Mouse (Mus musculus) neural tube, embryonic 11.5 days (tissue): ENCODE data around the gene Rnaset2b. TPM values are rescaled to one million over a fixed set of nuclear protein-coding genes. Genes with fewer than 3 reads are reported as not detected.
A peak's percentile ranks its signal among the peaks of the same experiment; 100 is the strongest.
"Not testable (repeated sequence)": the region's sequence is repeated elsewhere in the genome, so short reads cannot be mapped to it uniquely, and the experiment has no call there.

Experiments used
- ATAC-seq: fragments of 200-750 bp; cut with Nextera tagmentation; 2 replicates; pipeline ENCODE4 v1.8.0; 2017; ENCODE audit warnings: moderate number of reproducible peaks, mild to moderate bottlenecking, moderate TSS enrichment, moderate library complexity; ENCODE audit not compliant: insufficient read depth, low FRiP score, low TSS enrichment
- DNase-seq: peaks from one replicate; pipeline ENCODE4 v3.0.0-alpha.2; 2015; ENCODE audit warnings: low spot score
- H3K27ac ChIP-seq: fragments of 300-500 bp; sonication (generic); 2 replicates; pipeline ENCODE4 v1.5.1; 2014; ENCODE audit warnings: low read depth, mild to moderate bottlenecking, low read length
- H3K27me3 ChIP-seq: fragments of 300-500 bp; sonication (generic); 2 replicates; pipeline ENCODE4 v1.6.1; 2014; ENCODE audit warnings: mild to moderate bottlenecking, low read length, mixed read lengths; ENCODE audit not compliant: control insufficient read depth, insufficient read depth
- H3K36me3 ChIP-seq: fragments of 300-500 bp; sonication (generic); 2 replicates; pipeline ENCODE4 v1.6.1; 2014; ENCODE audit warnings: mild to moderate bottlenecking, low read length, moderate library complexity, mixed read lengths; ENCODE audit not compliant: control insufficient read depth, insufficient read depth
- H3K4me1 ChIP-seq: fragments of 300-500 bp; sonication (generic); 2 replicates; pipeline ENCODE4 v1.6.1; 2014; ENCODE audit warnings: low read length, mixed read lengths; ENCODE audit not compliant: control insufficient read depth, insufficient read depth
- H3K4me2 ChIP-seq: fragments of 300-500 bp; sonication (generic); 2 replicates; pipeline ENCODE4 v1.6.1; 2014; ENCODE audit warnings: low read depth, mild to moderate bottlenecking, moderate library complexity
- H3K4me3 ChIP-seq: fragments of 300-500 bp; sonication (generic); 2 replicates; pipeline ENCODE4 v1.5.1; 2014; ENCODE audit warnings: low read depth, low read length
- H3K9ac ChIP-seq: fragments of 300-500 bp; sonication (generic); 2 replicates; pipeline ENCODE4 v1.6.1; 2014; ENCODE audit warnings: mild to moderate bottlenecking, low read length
- H3K9me3 ChIP-seq: fragments of 300-500 bp; sonication (generic); 2 replicates; pipeline ENCODE4 v1.6.1; 2016; ENCODE audit warnings: low read length; ENCODE audit not compliant: control insufficient read depth
- WGBS: fragments of 180-500 bp; shearing (Covaris S2); extraction: QIAGEN DNeasy Blood & Tissue Kit; methylation state at CpG from one replicate; pipeline ENCODE4 v1.1.7; 2014; 5-methylcytosine and 5-hydroxymethylcytosine counted together
- polyA plus RNA-seq: library from polyadenylated mRNA; unstranded; fragments of >200 nt; fragmentation: Nextera tagmentation; extraction: Ambion mirVana; gene quantifications from 2 replicates; pipeline ENCODE4 v1.2.1, GENCODE M21; 2014

Gene Rnaset2b
- polyA plus RNA-seq, 1 experiment from 2014 or later = 110 TPM

DNA sequence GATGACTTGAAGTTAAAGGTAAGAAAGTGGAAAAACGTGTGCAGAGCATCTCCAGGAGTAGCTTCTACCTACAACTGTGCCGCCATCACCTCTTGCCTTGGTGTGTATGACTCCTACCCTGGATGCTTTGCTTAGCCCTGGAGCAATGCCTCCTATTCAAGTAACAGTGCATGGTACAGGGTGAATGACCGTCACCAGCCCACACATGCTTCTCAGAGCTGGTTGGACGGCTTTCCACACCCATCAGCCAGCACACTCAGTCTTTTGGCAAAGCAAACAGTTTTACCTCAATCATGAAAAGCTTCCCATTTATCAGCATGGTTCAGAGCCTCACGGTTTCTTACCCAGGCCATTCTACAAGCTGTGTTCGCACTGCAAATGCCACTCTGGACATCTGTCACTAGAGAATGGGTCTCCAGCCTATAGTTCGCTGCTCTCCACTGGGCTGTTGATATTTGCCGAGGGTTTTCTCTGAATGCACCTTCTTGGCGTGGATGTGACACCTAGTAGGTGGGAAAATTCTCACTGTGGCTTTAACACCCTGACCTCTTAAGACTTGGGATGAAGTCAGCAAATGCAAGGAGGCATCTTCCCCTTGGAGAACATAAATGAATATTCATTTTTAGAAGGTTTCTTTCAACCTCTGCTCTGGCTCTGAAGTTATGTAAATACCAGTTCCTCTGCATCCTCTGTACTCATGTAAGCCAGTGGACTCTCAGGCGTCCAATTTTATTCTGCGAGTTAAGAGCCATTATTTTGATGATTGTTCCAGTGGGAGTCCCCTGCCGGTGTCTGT is 31.6 kb downstream of the Rnaset2b start:
- not testable (repeated sequence) for H3K36me3 ChIP-seq, H3K4me3 ChIP-seq, H3K27ac ChIP-seq, H3K4me2 ChIP-seq, H3K27me3 ChIP-seq, H3K4me1 ChIP-seq, DNase-seq, H3K9me3 ChIP-seq, H3K9ac ChIP-seq, ATAC-seq
- WGBS = 73% methylated on average over 7 of the region's 12 CpGs

DNA sequence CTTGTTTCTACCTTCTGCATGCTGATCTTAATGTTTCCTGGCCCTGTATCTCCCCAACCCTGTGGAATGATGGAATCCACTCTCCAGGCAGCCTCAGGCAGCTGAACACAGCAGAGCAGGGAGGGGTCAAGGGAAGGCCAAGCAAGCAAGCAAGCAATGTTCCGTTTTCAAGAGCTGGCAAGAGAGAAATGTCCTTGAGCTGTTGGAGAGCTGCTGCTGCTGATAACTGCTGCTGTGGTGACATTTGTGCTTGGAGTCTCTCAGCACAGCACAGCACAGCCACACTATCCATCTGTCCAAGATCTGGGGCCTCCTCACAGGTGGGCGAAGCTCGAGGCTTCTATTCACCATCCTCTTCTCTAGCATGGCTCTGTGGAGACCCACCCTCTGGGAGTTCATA is 33.0 kb downstream of the Rnaset2b start:
- not testable (repeated sequence) for H3K9ac ChIP-seq, H3K9me3 ChIP-seq, H3K27me3 ChIP-seq, ATAC-seq, DNase-seq, H3K36me3 ChIP-seq, H3K27ac ChIP-seq, H3K4me2 ChIP-seq, H3K4me3 ChIP-seq, H3K4me1 ChIP-seq
- no CpG with 5 or more reads among the region's 3 CpGs for WGBS

DNA sequence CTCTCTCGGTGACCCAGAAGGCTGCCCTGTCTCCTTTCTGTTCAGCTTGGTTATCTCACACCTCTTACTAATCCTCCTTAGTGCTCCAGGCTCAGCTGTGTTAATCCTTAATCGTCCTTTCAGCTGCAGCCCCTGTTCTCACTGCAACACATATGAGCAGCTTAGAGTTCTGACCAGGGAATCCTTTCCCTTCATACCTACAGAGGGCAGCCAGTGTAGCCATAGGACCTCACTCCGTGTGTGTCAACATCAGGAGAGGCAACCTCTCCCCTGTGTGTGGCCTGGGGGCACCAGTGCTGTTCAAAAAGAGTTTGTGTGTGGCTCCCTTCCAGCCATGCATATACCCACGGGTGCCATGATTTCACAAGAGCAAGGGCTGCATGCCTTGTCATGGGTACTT is 35.2 kb downstream of the Rnaset2b start:
- H3K27me3 ChIP-seq, DNase-seq, H3K9ac ChIP-seq, H3K4me1 ChIP-seq, H3K9me3 ChIP-seq, H3K27ac ChIP-seq, ATAC-seq, H3K4me3 ChIP-seq, H3K36me3 ChIP-seq, H3K4me2 ChIP-seq: not testable (repeated sequence)
- WGBS = 73% methylated on average over 3 of the region's 4 CpGs

DNA sequence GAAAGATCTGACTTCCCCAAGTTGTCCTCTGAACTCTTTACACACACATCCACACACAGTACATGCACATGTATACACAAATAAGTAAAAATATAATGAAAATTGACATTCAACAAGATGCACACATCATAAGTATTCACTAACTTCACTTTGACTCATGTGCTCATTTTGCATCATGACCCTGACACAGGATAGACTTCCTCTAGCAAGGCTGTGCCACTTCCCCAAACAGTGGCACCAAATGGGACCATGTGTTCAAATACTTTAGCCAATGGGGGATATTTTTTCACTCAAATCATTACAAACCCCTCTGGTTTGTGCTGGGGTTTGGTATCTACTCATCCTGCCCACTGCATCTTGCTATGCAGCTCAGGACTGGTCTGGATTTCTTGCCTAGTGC is 38.5 kb downstream of the Rnaset2b start:
- H3K9me3 ChIP-seq, H3K27ac ChIP-seq, ATAC-seq: not testable (repeated sequence)

DNA sequence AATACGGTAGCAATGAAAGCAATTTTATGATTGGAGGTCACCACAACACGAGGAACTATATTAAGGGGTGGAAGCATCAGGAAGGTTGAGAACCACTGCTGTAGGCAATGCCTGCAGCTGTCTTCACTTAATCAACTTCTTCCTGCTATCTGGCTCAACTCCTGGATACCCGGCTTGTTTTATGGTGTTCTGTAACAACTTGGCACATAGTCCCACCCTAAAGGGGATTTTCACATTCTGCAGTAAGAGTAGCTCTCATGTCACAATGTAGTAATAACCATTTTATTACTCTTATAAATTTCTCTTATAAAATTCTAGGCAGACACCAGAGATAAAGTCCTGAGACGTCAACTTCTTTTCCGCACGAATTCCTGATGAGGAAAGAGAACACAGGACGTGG is 39.0 kb downstream of the Rnaset2b start:
- H3K4me1 ChIP-seq, H3K9me3 ChIP-seq, H3K27ac ChIP-seq, H3K4me3 ChIP-seq, DNase-seq, H3K27me3 ChIP-seq, H3K4me2 ChIP-seq, H3K9ac ChIP-seq, H3K36me3 ChIP-seq, ATAC-seq: not testable (repeated sequence)
- WGBS = no CpG with 5 or more reads among the region's 7 CpGs

More for the DNA sequence above, 38.5 kb downstream of the Rnaset2b start:
- not testable (repeated sequence) for H3K4me3 ChIP-seq, H3K36me3 ChIP-seq, H3K4me2 ChIP-seq, H3K4me1 ChIP-seq, H3K27me3 ChIP-seq, DNase-seq, H3K9ac ChIP-seq

DNA sequence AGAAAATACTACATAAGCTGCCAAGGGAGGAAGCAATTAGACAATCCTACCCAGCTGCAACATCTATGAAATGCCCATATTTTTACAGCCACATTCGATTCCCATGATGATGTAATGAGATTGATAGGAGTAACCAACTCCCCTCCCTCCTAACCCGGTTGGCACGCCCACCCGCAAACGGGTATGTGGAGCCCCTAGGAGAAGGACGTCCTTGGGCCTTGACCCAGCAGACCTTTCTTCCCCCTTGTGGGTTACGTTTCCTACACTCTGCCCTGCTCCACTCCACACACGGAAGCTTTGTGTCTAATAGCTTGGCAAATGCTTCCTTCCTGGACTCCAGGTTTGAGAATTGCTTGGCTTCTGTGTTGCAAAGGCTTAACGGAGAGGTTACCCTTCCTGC is 39.5 kb downstream of the Rnaset2b start:
- WGBS = 86% methylated on average over 4 of the region's 9 CpGs
- not testable (repeated sequence) for H3K27ac ChIP-seq

DNA sequence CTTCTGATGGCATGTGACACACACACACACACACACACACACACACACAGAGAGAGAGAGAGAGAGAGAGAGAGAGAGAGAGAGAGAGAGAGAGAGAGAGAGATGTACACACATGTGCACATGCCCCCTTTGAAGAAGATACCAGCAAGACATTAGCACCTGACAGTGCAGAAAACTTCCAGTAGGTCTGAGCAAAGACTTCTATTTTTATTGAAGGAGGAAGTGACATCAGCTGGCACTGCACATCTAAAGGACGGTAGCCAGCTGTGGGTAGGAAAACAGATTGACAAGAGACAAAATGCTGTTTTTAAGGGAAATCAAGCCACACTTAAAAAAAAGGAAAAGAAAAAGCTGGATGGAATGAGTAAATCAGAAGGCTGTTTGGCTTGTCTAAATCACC is 43.8 kb downstream of the Rnaset2b start:
- not testable (repeated sequence) for H3K4me2 ChIP-seq, H3K36me3 ChIP-seq, H3K4me1 ChIP-seq, H3K9ac ChIP-seq, H3K27me3 ChIP-seq, H3K9me3 ChIP-seq, H3K4me3 ChIP-seq, ATAC-seq, H3K27ac ChIP-seq, DNase-seq
- no CpG with 5 or more reads among the region's 1 CpGs for WGBS

More for the DNA sequence above, 39.5 kb downstream of the Rnaset2b start:
- H3K27me3 ChIP-seq, H3K4me1 ChIP-seq, H3K9ac ChIP-seq, H3K4me2 ChIP-seq, DNase-seq, H3K4me3 ChIP-seq, ATAC-seq, H3K9me3 ChIP-seq, H3K36me3 ChIP-seq: not testable (repeated sequence)

DNA sequence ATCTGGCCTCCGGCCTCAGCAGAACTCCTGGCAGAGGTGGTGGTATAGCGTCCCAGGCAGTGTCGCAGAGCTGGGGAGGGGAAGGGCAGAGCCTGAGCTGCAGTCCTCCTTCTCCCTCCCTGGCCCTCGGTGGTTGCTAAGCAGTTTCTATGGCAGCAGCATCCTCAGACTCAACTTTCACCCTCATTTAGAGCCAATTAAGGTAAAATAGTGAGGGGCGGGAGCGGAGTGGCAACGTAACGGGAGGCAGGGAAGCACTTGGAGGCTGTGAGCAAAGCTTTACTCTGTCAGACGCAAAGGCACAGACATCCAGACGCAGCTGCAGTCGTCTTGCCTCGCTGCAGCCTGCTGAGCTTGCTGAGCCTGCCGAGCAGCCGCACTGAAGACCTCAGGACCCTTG is 54.8 kb downstream of the Rnaset2b start, which contains the start of gene Gm1604a:
TSS of gene Gm1604a (plus strand) at position 312 of the 400 bp plus-strand sequence.
- not testable (repeated sequence) for H3K27me3 ChIP-seq, H3K27ac ChIP-seq, H3K4me3 ChIP-seq, H3K36me3 ChIP-seq, H3K4me1 ChIP-seq, H3K9ac ChIP-seq, H3K9me3 ChIP-seq, H3K4me2 ChIP-seq, DNase-seq
- peak; percentile 71 for ATAC-seq
- WGBS = 2% methylated on average over 5 of the region's 14 CpGs

DNA sequence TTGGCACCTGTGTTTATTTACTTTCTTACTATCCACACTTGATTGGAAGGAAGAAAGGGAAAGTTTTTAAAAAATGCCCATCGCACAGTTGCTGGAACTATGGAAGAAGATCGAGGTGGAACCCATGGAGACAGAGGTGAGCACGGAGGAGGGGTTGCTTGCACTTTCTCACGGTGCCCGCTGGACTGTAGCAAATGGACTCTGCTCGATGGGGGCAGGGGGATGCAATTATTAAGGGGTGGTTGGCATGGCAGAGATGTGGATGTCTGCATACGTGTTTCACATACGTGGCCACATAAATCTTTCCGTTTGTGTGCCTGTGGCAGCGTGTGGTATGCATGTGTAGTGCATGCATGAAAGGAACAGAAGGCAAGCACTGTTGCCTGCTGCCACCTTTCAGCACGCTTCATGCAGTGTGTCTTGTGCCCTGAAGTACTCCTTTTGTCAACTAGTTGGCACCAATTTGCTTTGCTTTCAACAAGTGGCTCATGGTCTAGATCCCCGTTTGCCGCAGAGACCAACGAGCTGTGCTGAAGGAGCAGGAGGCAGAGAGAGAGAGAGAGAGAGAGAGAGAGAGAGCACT is 55.4 kb downstream of the Rnaset2b start:
- not testable (repeated sequence) for H3K9ac ChIP-seq, ATAC-seq, H3K4me2 ChIP-seq, H3K4me1 ChIP-seq, H3K27ac ChIP-seq, H3K4me3 ChIP-seq, DNase-seq, H3K27me3 ChIP-seq, H3K9me3 ChIP-seq, H3K36me3 ChIP-seq
- 79% methylated on average over 3 of the region's 14 CpGs for WGBS
